Mouse (Mus musculus) left cerebral cortex, adult 18-20 months (tissue): Measurements from ENCODE around the gene Arl14ep. TPM values are rescaled to one million over a fixed set of nuclear protein-coding genes. Genes with fewer than 3 reads are reported as not detected.

ENCODE experiments used
- DNase-seq, 2 experiments: peaks; one replicate each; pipeline ENCODE4 v3.0.0; 2021 to 2022; ENCODE audit warnings: low spot score in 2 of 2, mixed read lengths in 1 of 2
- total RNA-seq, 2 experiments: library from RNA; stranded (reverse); gene quantifications; 2 replicates each; pipeline ENCODE4 v1.2.3; 2021

The Arl14ep gene
- total RNA-seq, 2 experiments from 2014 or later, result 40.0 to 41.4 TPM

DNA sequence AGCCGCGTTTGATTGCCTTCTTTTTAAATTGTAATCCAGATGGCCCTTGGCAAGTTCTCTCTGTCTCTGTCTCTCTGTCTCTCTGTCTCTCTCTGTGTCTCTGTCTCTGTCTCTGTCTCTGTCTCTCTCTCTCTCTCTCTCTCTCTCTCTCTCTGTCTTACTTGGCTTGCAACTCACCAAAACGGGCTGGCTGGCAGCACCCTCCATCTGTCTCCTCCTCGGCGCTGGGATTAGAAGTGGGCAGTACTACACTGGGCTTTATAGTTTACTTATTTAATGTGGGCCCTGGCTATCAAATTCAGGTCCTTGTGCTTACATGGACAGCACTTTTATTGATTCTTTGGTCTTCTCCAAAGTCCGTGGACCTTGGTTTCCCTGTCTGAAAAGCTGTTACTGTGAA lies 18.1 kb downstream of the Arl14ep start:
- no peak for DNase-seq

DNA sequence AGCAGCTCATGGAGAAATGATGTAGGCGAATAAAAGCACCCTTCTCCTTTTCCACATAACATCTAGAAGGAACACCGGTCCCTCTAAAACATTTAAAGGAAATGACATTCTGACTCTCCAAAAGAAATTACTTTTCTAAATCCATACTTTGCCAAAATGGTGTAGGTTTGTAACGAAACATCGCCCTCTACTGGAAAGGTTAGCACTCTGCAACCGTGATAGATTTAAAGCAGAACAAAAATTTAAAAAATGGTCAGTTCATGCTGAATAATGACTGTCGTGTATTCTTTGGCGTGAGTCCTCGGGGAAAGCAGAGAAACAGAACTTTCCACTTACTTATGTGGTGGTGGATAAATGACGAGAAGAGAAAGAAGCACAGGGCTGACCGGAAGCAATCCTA lies 18.6 kb downstream of the Arl14ep start:
- DNase-seq, result no peak

- no peak for DNase-seq
These were observed 19.2 kb downstream of the Arl14ep start for GRCm38 (mm10) chr2:106954975-106955374.

GRCm38 (mm10) chr2:106942451-106942850 lies 31.8 kb downstream of the Arl14ep start:
- no peak for DNase-seq

- DNase-seq, result no peak
These were observed 38.5 kb downstream of the Arl14ep start for GRCm38 (mm10) chr2:106935681-106936080.

DNA sequence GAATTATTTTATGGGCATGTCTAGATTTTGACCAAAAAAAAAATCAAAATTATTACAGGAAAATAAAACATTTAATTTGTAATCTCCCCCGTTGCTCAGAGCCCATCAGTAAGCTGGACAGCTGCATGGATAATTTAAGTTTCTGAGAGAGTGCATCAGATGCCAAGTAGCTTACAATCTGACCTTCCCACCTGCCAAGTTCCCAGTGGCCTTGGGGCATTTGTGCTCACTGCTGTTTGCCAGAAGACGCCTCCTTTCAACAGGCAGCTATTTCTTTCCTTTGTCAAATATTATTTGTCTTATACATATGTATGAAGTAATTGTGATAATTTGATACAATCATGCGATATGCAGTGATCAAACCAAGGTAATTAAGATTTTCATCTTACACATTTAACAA lies 44.3 kb downstream of the Arl14ep start:
- DNase-seq, result no peak

Other genes starting within 250 kb of the Arl14ep start
- gene Fshb, start 85.2 kb upstream of the Arl14ep start, total RNA-seq, result not detected